Mouse (Mus musculus) megakaryocyte-erythroid progenitor cell, adult 5 weeks (primary cell): ENCODE data around the gene Dnajc12. TPM values are rescaled to one million over a fixed set of nuclear protein-coding genes. Genes with fewer than 3 reads are reported as not detected.

ENCODE experiments used
- polyA plus RNA-seq: library from polyadenylated mRNA; stranded (reverse); fragments of >175 nt; gene quantifications from 2 replicates; pipeline ENCODE4 v1.2.3, GENCODE M21; 2012

Dnajc12 gene
- 0.39 and 1.1 TPM in 2 replicates for polyA plus RNA-seq

GRCm38 (mm10) chr10:63382372-63383279 lies at the start of gene Dnajc12:
TSS of gene Dnajc12 (plus strand) at chr10:63382443.

GRCm38 (mm10) chr10:63381498-63382280 lies 554 bp upstream of the Dnajc12 start, which contains the start of gene Sirt1:
TSS of gene Sirt1 (minus strand) at chr10:63381704.

DNA sequence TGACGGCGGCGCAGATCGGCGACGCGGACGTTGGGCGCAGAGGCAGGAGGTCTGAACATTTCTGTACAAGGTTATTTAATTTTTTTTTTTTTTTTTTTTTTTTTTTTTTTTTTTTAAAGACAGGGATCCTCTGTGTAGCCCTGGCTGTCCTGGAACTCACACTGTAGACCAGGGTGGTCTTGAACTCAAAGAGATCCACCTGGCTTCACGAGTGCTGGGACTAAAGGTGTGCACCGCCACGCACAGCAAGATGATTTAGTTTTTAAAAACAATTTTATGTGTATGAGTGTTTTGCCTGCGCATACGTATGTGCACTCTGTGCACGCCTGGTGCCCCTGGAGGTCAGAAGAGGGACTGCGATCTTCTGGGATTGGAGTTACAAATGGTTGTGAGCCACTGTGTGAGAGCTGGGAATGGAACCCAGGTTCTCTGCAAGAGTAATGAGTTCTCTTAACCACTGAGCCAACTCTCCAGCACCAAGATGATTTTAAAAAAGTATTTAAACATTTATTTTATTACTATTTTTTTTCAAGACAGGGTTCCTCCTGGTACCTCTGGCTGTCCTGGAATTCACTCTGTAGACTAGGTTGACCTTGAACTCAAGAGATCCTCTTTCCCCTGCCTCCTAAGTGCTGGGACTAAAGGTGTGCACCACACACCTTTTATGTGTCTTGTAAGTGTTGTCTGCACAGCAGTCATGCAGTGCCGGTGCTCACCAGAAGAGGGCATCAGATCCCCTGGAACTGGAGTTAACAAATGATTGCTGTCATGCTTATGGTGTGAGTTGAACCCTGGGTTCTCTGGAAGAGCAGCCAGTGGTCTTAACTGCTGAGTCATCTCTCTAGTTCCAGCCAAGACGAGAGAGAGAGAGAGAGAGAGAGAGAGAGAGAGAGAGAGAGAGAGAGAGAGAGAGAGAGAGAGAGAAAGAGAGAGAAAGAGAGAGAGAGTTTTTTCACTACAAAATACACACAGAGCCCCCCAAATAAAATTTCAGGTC lies 39.8 kb downstream of the Dnajc12 start, which contains the start of gene Gm7075:
Gene Gm7075, minus strand, starts transcription at position 51 of the 997 bp plus-strand sequence.

DNA sequence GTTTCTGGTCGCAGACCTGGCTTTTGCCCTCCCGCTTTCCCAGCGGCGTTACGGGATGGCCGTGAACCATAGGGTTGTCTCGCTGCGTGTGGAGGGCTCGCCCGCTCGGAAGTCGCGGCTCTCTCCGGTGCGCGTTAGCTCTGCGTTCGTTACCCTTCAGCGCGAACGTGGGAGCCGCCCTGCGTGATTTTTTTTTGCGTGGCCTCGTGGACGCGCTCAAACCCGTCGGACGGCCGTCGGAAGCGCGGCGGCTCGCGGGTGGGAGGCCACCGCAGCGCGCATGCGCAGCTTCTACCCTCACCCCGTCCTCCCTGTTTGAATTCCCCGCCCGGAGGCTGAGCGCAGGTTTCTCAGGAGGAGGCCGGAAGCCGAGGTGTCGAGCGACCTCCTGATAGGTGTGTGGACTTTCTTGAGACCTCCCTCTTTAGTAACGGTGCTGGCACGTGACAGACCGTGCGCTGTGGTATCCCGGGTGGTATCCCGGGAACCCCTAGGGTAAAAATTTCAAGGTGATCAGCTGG lies 47.6 kb downstream of the Dnajc12 start, which contains the start of gene Ctnna3:
Gene Ctnna3, plus strand, starts transcription at position 314 of the 521 bp plus-strand sequence.

Other genes starting within 250 kb of the Dnajc12 start
- 0.03 TPM in 1 of 2 replicates, not detected in the other for gene Mypn, start 178.5 kb upstream of the Dnajc12 start, polyA plus RNA-seq
- gene Herc4, start 138.6 kb upstream of the Dnajc12 start, polyA plus RNA-seq: 13.6 and 18.7 TPM in 2 replicates
- 4.1 and 5.3 TPM in 2 replicates for gene Sirt1, start 739 bp upstream of the Dnajc12 start, polyA plus RNA-seq
- 0.21 TPM in 1 of 2 replicates, not detected in the other for gene Gm7075, start 39.3 kb downstream of the Dnajc12 start, polyA plus RNA-seq
- not detected in 2 replicates for gene Ctnna3, start 47.7 kb downstream of the Dnajc12 start, polyA plus RNA-seq